Mouse (Mus musculus): ENCODE measurements at regions not wholly inside any gene's neighbourhood (a gene's known extent, or its start where the extent isn't known, plus 50 kb on each side); places are given as distances from the start of the nearest gene placed in this dataset.

DNA sequence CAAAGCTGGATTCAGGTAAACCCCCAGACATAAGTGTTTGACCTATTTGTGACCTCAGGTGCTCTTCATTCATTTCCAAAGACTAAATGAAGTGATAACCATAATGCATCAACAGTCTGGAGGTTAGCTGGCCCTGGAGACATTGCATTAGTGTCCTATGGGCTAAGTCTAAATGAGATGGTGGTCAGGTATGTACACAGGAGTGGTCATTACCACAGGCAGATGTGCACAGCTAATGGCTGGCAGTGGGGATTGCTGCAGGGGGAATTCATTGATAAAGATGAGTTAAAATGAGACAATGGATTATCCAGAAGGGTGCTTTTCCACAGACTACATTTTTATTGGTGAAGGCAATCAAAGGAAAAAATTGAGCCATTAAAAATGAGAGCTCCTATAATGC, 114.2 kb upstream of the Fam92a start:
- DNase-seq: no peak
- intact Hi-C loops (cut with DNase I): no loop called here

DNA sequence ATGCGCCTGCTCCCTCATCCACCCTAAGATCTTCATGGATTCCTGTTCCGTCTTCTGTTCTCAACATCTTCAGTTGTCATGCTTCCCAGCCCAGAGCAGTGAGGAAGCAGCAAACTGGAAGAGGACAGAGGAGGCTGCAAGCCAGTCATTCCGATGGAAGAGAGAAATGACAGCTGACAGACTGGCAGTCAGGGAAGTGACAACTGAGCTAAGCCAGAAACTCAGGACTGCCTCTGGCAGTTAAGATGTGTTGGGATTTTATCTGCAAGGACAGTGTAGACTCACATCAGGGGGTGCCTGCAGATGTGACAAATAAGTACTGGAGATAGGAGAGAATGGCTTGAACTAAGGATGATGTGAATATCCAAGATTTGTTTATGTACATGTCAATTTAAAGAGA, 106.1 kb upstream of the Fam92a start:
- intact Hi-C loops (cut with DNase I): no loop called here
- DNase-seq: peak; percentile 42 to 45

DNA sequence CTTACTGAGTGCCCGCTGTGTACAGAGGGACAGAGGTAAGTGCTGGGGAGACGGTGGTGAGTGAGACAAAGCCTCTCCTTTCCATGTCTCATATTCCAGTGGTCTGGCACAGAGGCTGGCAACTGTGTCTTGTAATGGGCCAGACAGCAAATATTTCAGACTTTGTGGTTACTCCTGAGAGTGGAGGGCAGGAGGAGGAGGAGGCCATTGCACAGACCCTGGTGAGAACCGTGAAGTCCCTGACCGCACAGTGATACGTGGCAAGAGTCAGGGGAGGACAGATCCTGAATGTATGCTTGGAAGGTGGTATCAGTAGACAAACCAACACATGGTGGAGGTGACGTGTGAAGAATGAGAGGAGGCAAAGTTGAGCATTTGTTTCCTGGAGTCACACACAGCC, 101.6 kb upstream of the Fam92a start:
- intact Hi-C loops (cut with DNase I): no loop called here
- DNase-seq: no peak

DNA sequence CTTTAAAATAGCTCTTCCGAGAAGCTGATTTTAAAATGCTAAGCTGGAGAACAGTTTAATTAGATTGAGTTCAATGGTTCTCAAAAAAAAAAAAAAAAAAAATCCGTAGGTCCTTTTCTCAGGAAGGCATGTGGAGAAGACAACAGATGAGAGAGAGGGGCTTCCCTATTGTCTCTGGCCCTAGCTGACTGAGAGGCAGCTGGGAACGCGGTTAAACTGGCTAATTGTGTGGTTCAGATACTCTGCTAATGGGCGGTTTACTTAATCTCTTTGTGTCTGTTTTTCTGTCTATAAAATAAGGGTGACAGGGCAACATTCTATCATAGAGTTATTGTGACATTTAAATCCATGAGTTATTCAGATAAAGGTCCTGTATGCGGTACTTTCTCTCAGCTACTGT, 101.1 kb upstream of the Fam92a start:
- intact Hi-C loops (cut with DNase I): no loop called here
- DNase-seq: no peak

DNA sequence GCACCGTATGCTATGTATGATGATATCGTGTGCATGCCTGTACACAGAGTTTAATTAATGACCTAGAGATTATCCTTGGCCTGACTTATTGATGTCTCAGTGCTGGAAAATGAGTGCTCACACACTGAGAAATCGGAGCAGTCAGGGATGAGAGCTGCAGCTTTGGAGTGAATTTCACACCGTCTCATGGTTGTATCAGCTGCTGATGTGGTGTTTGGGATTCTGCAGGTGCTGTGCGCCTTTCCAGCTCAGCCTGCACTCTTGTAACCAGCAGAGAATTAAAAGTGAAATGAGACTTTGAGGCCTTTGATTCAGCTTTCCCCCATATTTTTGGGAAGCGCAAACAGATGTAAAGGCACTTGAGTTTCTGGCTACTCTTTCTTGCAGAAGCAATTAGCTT, 100.6 kb upstream of the Fam92a start:
- intact Hi-C loops (cut with DNase I): no loop called here
- DNase-seq: no peak

DNA sequence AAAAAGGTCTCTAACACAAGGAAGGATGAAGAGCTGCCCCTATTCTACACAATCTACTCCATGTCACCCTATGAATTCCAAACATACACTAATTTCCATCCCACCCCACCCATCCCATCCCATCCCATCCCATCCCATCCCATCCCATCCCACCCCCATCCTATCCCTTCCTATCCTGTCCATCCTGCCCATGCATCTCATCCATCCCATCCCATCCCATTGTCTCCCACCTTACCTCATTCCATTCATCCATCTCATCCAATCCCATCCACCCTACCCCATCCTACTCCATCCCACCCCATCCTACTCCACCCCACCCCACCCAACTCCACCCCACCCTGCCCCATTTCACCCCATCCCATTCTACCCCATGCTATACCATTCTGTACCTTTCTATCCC, 91.9 kb upstream of the Fam92a start:
- intact Hi-C loops (cut with DNase I): no loop called here
- no peak for DNase-seq

DNA sequence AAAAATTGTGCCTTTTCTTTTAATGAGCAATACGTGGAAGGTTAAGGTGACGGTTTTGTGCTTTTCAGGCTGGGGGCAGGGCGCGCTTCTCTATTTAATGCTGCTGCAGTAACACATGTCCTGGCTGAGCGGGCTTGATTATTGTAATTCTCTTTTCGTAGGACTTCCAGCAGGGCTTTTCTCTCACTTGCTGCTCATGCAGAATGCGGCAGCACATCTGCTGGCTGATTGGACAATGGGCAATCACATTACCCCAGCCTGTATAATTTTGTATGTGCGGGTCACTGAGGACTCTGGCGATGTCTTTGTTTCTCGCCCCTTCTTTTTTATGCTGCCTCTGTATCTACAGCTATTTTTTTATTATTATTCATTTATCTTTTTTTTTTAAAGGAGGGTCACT, 91.4 kb upstream of the Fam92a start:
- intact Hi-C loops (cut with DNase I): no loop called here
- no peak for DNase-seq

DNA sequence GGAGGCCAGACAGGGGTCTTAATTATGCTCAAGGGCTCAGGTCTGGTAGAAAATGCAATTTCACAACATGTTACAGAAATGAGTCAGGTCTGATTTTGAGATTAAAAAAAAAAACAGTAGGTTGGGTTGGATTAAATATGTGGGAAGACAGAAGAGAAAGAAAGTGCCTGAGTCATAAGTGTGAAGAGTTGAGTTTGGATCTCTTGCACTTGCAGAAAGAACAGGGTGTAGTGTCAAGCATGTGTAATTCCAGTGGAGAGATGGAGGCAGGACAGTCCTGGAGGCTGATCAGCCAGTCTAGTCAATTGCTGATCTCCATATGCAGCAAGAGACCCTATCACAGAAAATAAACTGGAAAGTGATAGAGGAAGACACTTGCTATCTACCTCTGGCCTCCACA, 76.2 kb upstream of the Fam92a start:
- intact Hi-C loops (cut with DNase I): loop anchor here (10.0 kb wide), 1 partner anchor 847 kb away; no protein-coding TSS in a partner anchor
- no peak for DNase-seq

DNA sequence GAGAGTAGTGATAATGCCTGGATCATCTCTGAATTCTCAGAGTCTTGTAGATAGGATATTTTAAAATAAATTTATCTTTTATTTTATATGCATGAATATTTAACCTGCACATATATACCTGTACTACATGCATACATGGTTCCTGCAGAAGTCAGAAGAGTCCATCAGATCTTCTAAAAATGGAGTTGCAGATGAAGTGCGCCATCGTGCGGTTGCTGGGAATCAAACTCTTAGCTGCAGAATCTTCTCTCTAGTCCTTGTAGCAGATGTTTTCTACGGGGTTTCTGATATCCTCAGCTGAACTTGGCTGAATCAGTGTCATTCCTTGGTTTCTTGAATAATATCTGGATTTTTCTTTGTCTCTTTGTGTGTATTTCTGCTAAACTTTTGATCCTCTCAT, 74.8 kb upstream of the Fam92a start:
- intact Hi-C loops (cut with DNase I): loop anchor here (10.0 kb wide), 1 partner anchor 848 kb away; no protein-coding TSS in a partner anchor
- no peak for DNase-seq

DNA sequence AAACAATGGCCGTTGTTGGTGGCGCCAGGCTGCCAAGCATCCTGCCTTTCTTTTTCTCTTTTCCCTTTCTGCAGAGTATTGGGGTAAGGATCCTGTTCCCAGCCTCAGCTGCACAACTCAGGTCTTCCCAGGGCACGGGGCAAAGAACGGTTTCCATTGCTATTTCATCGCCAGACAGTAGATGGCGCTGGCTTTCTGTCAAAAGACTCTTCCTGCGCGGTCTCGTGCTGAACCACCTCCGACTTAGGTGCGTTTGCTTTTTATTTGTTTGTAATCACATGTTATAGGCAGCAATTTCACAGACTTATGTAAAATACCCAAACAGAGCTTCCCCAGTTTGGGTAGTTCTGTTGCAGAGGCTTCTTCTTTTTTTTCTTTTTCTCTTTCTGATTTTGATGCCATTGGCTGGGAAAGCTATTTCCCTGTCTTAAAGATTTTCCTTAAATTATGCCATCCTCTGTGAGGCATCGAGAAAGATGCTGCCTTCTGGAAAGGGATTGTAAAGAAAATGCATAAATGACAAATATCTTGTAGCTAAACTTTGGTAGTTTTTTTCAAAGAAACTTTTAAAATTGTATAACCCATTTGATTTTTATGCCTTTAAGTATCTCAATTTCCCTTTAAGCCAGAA, 69.2 kb upstream of the Fam92a start:
- DNase-seq: peak; percentile 68 to 80
- intact Hi-C loops (cut with DNase I): loop anchor here (2.0 to 10.0 kb wide), 3 partner anchors 298 to 1536 kb away; no protein-coding TSS in a partner anchor

DNA sequence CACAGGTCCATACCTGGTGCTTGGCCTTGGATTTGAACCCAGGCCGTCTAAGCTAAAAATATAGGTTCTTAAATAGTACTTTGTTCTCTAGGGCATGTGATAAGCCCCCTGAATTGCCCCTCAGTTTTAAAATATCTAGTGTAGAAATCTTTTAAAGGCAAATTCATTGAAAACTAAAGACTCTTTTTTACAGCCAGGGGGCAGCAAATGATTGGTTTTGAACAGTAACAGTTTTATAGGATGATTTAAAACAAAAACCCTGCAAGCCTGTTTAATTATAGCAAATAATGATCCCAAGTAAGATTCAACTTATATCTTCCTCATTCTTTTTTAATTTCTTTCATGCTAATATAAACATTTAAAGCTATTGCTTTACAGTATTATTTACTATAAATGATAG, 58.9 kb upstream of the Fam92a start:
- intact Hi-C loops (cut with DNase I): no loop called here
- DNase-seq: peak; percentile 11 to 51
